19 mouse cellular contexts compared by ENCODE assay signal in genomic region chr15:93340630-93341379, GRCm38 (mm10). TPM values are rescaled to one million over a fixed set of nuclear protein-coding genes. Genes with fewer than 3 reads are reported as not detected.
A peak's percentile ranks its signal among the peaks of the same experiment; 100 is the strongest.
DNase-seq lines count a peak whose midpoint lies in the region; ATAC-seq and TF ChIP-seq lines count a peak whose summit lies in the region.
"Had no signal": no experiment of that assay in that cellular context is flagged by ENCODE, and none has a peak within 500 bp of the region (broad histone marks: within the 10 kb centered on the region; RNA-seq: fewer than 3 reads in every experiment).

No protein-coding gene starts in this region.

- H3K36me3 ChIP-seq in lung, postnatal 0 days (ENCODE audit: insufficient read depth, low read length): no peaks in the 10 kb centered on the region
- no peaks in the 10 kb centered on the region for H3K36me3 ChIP-seq in forebrain, embryonic 12.5 days (replicated peaks)
- H3K36me3 ChIP-seq: liver, embryonic 15.5 days; midbrain, embryonic 13.5 days had no signal

- peak; percentile 36; the same call in 1 of the 2 replicates for TF ChIP-seq EP300 in lung, postnatal 0 days (IDR thresholded peaks at IDR 0.05)

- H3K27me3 ChIP-seq in lung, postnatal 0 days (replicated peaks; ENCODE audit: insufficient read depth, low read length): no peaks in the 10 kb centered on the region
- no peaks in the 10 kb centered on the region; the same call in 1 of the 2 replicates for H3K27me3 ChIP-seq in forebrain, embryonic 12.5 days
- H3K27me3 ChIP-seq: midbrain, embryonic 13.5 days had no signal

- no peak for TF ChIP-seq POLR2A in bone marrow macrophage, adult 2 months (IDR thresholded peaks at IDR 0.05; ENCODE audit: borderline replicate concordance, low read depth, low read length)

- no peaks in the 10 kb centered on the region for H3K4me1 ChIP-seq in lung, postnatal 0 days (ENCODE audit: insufficient read depth, low read depth, low read length)
- H3K4me1 ChIP-seq in bone marrow macrophage, adult 2 months (ENCODE audit: control insufficient read depth, insufficient read depth, low read length): peaks cover 12% of the 10 kb centered on the region
- H3K4me1 ChIP-seq in forebrain, embryonic 12.5 days: peaks cover 4% of the 10 kb centered on the region; the same call in 1 of the 2 replicates

- no peak for ATAC-seq in lung, postnatal 0 days
- peak; percentile 72 for ATAC-seq in megakaryocyte, adult 5-6 weeks (ENCODE audit: poor library complexity, severe bottlenecking)
- ATAC-seq in forebrain, embryonic 12.5 days (ENCODE audit: low FRiP score): no peak
- ATAC-seq: hindbrain, postnatal 0 days; midbrain, embryonic 13.5 days had no signal

- H3K4me2 ChIP-seq in lung, postnatal 0 days (replicated peaks; ENCODE audit: low read depth, low read length): no peak overlapping the region
- H3K4me2 ChIP-seq in forebrain, embryonic 12.5 days: no peak overlapping the region
- H3K4me2 ChIP-seq: liver, embryonic 15.5 days; midbrain, embryonic 13.5 days had no signal

- DNase-seq in lung, postnatal 0 days (ENCODE audit: low spot score): peak; percentile 56
- DNase-seq in lung, postnatal 14 days: no peak
- DNase-seq in heart, adult 18-20 months: no peak
- DNase-seq in embryo, embryonic 10 days (ENCODE audit: low spot score): no peak
- DNase-seq: adrenal gland, adult 8-10 months; B cell, adult 2 months; cerebellum, adult 18-20 months; cerebellum, postnatal 25 days; gastrocnemius, postnatal 14 days; kidney, adult 18-20 months; layer of hippocampus, postnatal 36 days; retina, postnatal 1 day had no signal

- H3K27ac ChIP-seq in lung, postnatal 0 days (ENCODE audit: low read length): no peak overlapping the region
- H3K27ac ChIP-seq in bone marrow macrophage, adult 2 months (ENCODE audit: insufficient read depth, low read depth, low read length): peak overlapping the region; percentile 43
- H3K27ac ChIP-seq in forebrain, embryonic 12.5 days: no peak overlapping the region
- H3K27ac ChIP-seq: hindbrain, postnatal 0 days; kidney, postnatal 0 days; liver, embryonic 15.5 days; midbrain, embryonic 13.5 days had no signal

- TF ChIP-seq CTCF in lung, postnatal 0 days (IDR thresholded peaks at IDR 0.05): no peak
- TF ChIP-seq CTCF in bone marrow macrophage, adult 2 months (IDR thresholded peaks at IDR 0.05; ENCODE audit: low read depth, low read length): no peak

- H3K9me3 ChIP-seq in lung, postnatal 0 days (ENCODE audit: low read length): no peaks in the 10 kb centered on the region
- H3K9me3 ChIP-seq in forebrain, embryonic 12.5 days: no peaks in the 10 kb centered on the region
- H3K9me3 ChIP-seq: liver, embryonic 15.5 days; midbrain, embryonic 13.5 days had no signal

- 66% methylated on average over 10 of the region's 10 CpGs for WGBS in lung, postnatal 0 days
- 87% methylated on average over 10 of the region's 10 CpGs for WGBS in forebrain, embryonic 12.5 days

- H3K4me3 ChIP-seq in lung, postnatal 0 days (ENCODE audit: low read depth, low read length): no peak overlapping the region
- no peak overlapping the region for H3K4me3 ChIP-seq in bone marrow macrophage, adult 2 months (ENCODE audit: insufficient read depth, low read length)
- no peak overlapping the region for H3K4me3 ChIP-seq in forebrain, embryonic 12.5 days (replicated peaks)
- H3K4me3 ChIP-seq: liver, embryonic 15.5 days; midbrain, embryonic 13.5 days had no signal

- H3K9ac ChIP-seq in lung, postnatal 0 days (replicated peaks; ENCODE audit: low read depth): no peak overlapping the region
- no peak overlapping the region for H3K9ac ChIP-seq in forebrain, embryonic 12.5 days
- H3K9ac ChIP-seq: liver, embryonic 15.5 days; midbrain, embryonic 13.5 days had no signal

RNA-seq across cellular contexts. Expression of gene Yaf2, which starts 4.1 kb away (rescaled TPM):
- 58.2 and 60.4 TPM in 2 replicates for polyA plus RNA-seq in lung, postnatal 0 days (2015; fragmentation: Nextera tagmentation; extraction: Ambion mirVana)
- 23.5 and 23.6 TPM in 2 replicates for polyA plus RNA-seq in bone marrow macrophage, adult 2 months (2012; ENCODE audit: insufficient read depth, insufficient read length, missing spikeins)
- total RNA-seq in megakaryocyte, adult 5-6 weeks (2015): 46.2 and 49.0 TPM in 2 replicates
- total RNA-seq in megakaryocyte, adult 5-6 weeks (2017): 30.7 and 30.9 TPM in 2 replicates
- total RNA-seq in heart, adult 18-20 months (2021): 10 to 100 TPM; 20.5 to 21.7 TPM
- polyA plus RNA-seq in forebrain, embryonic 12.5 days (2016; fragmentation: Nextera tagmentation; extraction: Ambion mirVana): 91.1 and 93.1 TPM in 2 replicates

RNA-seq across cellular contexts. Expression of gene Zcrb1, which starts 57.3 kb away (rescaled TPM):
- polyA plus RNA-seq in lung, postnatal 0 days (2015; fragmentation: Nextera tagmentation; extraction: Ambion mirVana): 101 and 118 TPM in 2 replicates
- 109 and 132 TPM in 2 replicates for polyA plus RNA-seq in bone marrow macrophage, adult 2 months (2012; ENCODE audit: insufficient read depth, insufficient read length, missing spikeins)
- total RNA-seq in megakaryocyte, adult 5-6 weeks (2015): 111 and 124 TPM in 2 replicates
- total RNA-seq in megakaryocyte, adult 5-6 weeks (2017): 66.6 and 102 TPM in 2 replicates
- 100 to 1,000 TPM in 1 of 2 experiments, 10 to 100 TPM in 1; 99.5 to 103 TPM for total RNA-seq in heart, adult 18-20 months (2021)
- polyA plus RNA-seq in forebrain, embryonic 12.5 days (2016; fragmentation: Nextera tagmentation; extraction: Ambion mirVana): 169 and 172 TPM in 2 replicates

RNA-seq across cellular contexts. Expression of gene Pphln1, which starts 57.3 kb away (rescaled TPM):
- 22.3 and 25.9 TPM in 2 replicates for polyA plus RNA-seq in lung, postnatal 0 days (2015; fragmentation: Nextera tagmentation; extraction: Ambion mirVana)
- polyA plus RNA-seq in bone marrow macrophage, adult 2 months (2012; ENCODE audit: insufficient read depth, insufficient read length, missing spikeins): 25.5 and 27.3 TPM in 2 replicates
- 45.7 and 52.2 TPM in 2 replicates for total RNA-seq in megakaryocyte, adult 5-6 weeks (2015)
- total RNA-seq in megakaryocyte, adult 5-6 weeks (2017): 31.7 and 40.1 TPM in 2 replicates
- 10 to 100 TPM; 20.2 to 25.9 TPM for total RNA-seq in heart, adult 18-20 months (2021)
- 82.8 and 86.9 TPM in 2 replicates for polyA plus RNA-seq in forebrain, embryonic 12.5 days (2016; fragmentation: Nextera tagmentation; extraction: Ambion mirVana)
